Mouse (Mus musculus): Measurements from ENCODE around the gene Adgrv1. TPM values are rescaled to one million over a fixed set of nuclear protein-coding genes. Genes with fewer than 3 reads are reported as not detected.
"Not testable (repeated sequence)": the region's sequence is repeated elsewhere in the genome, so short reads cannot be mapped to it uniquely, and the experiment has no call there.

Gene Adgrv1
- polyA plus RNA-seq, 1 experiment from 2014 or later: 41.9 TPM

DNA sequence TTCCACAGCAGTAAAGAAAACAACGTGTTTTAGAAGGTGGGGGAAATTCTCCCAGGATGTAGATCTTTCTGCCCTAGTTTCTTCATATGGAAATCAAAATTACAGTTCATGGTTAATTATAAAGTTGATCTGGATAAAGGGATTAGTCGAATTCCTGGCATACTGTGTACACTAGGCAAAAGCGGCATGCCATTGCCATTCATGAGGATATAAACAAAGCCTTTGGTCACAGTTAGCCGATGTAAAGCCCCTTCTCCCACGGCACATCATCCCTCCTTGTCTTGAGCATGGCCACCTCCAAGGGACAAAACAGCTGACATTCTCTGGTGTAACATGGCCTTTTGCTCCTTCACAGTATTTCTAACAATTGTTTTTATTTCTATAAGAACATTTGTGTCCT is 2.4 kb downstream of the Adgrv1 start:
- Histone ChIP-seq H3K36me3 (ENCODE audit: control insufficient read depth, insufficient read depth, low read length) (no peaks in the 10 kb centered on the region), H3K4me3 (ENCODE audit: low read depth, low read length) (peak overlapping the region; percentile 66), H3K27me3 (ENCODE audit: control insufficient read depth, insufficient read depth, low read length) (no peaks in the 10 kb centered on the region), H3K4me1 (replicated peaks; ENCODE audit: control insufficient read depth, insufficient read depth, low read length) (peaks cover 16% of the 10 kb centered on the region), H3K27ac (ENCODE audit: low read depth, low read length) (peak overlapping the region; percentile 48; the same call in 1 of the 2 replicates), H3K9ac (ENCODE audit: low read length) (peak overlapping the region; percentile 20), H3K9me3 (ENCODE audit: control insufficient read depth, low read length) (no peaks in the 10 kb centered on the region), H3K4me2 (ENCODE audit: low read depth, low read length, severe bottlenecking) (peak overlapping the region; percentile 48)
- no peak for DNase-seq (ENCODE audit: low spot score)
- no peak for ATAC-seq (replicated peaks; ENCODE audit: low FRiP score)
- 12% methylated on average over 5 of the region's 5 CpGs for WGBS

DNA sequence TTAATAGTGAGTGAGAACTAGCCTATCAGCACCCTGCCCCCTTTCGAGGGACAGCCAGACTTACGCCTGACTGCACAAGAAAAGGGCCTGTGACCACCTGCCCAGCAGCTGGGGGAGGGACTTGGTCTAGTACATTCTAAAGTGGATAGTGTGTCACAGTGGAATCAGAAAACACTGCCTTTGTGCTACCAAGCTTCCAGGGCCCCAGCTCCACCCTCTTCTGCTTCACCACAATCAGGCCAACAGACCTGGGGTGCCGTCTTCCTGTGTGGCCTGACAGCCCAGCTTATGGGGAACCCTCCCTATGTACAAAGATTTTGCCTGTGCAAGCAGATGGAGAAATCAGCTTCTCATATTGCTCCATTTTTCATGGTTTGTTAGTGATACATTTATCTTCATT is 3.6 kb downstream of the Adgrv1 start:
- H3K4me2 ChIP-seq (ENCODE audit: low read depth, low read length, severe bottlenecking): no peak overlapping the region; the same call in 1 of the 2 replicates
- WGBS: 14% methylated on average over 3 of the region's 3 CpGs

DNA sequence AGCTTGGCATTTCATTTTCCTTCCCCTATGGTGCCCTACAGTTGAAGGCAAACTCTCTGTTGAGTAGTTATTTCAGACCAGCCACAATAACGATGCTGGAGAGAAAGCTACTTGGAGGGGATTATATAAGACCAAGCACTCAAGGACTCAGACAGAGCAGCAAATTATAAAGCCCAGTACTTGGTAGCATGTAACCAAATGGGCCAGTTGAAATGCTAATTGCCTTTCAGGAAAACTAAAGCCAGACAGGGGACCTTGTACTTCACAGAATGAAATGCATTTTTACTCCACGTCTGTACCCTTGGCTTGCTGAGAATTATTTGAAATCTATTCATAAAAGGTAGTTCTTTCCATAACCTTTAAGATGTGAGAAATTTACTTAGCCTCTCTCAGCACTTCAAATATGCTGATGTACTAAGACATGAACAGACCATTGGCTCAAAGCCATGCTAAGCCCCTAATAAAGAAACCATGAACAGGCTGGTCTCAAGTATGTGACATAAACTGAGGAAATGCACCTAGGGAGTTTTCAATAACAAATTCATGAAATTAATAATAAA is 4.2 kb downstream of the Adgrv1 start:
- WGBS: 11% methylated on average over 2 of the region's 2 CpGs
- Histone ChIP-seq H3K27ac (ENCODE audit: low read depth, low read length) (peak overlapping the region; percentile 43), H3K4me1 (replicated peaks; ENCODE audit: control insufficient read depth, insufficient read depth, low read length) (peaks cover 14% of the 10 kb centered on the region), H3K36me3 (ENCODE audit: control insufficient read depth, insufficient read depth, low read length) (no peaks in the 10 kb centered on the region), H3K9ac (ENCODE audit: low read length) (no peak overlapping the region), H3K9me3 (ENCODE audit: control insufficient read depth, low read length) (no peaks in the 10 kb centered on the region), H3K27me3 (ENCODE audit: control insufficient read depth, insufficient read depth, low read length) (no peaks in the 10 kb centered on the region), H3K4me2 (ENCODE audit: low read depth, low read length, severe bottlenecking) (peak overlapping the region; percentile 21; the same call in 1 of the 2 replicates), H3K4me3 (ENCODE audit: low read depth, low read length) (no peak overlapping the region)
- ATAC-seq (replicated peaks; ENCODE audit: low FRiP score) (peak; percentile 22), DNase-seq (ENCODE audit: low spot score) (no peak)

More for the DNA sequence above, 3.6 kb downstream of the Adgrv1 start:
- peak; percentile 75 for ATAC-seq (replicated peaks; ENCODE audit: low FRiP score)
- Histone ChIP-seq H3K9ac (ENCODE audit: low read length) (no peak overlapping the region), H3K4me3 (ENCODE audit: low read depth, low read length) (no peak overlapping the region), H3K36me3 (ENCODE audit: control insufficient read depth, insufficient read depth, low read length) (no peaks in the 10 kb centered on the region), H3K4me1 (replicated peaks; ENCODE audit: control insufficient read depth, insufficient read depth, low read length) (peaks cover 14% of the 10 kb centered on the region), H3K27me3 (ENCODE audit: control insufficient read depth, insufficient read depth, low read length) (no peaks in the 10 kb centered on the region), H3K27ac (ENCODE audit: low read depth, low read length) (peak overlapping the region; percentile 43), H3K9me3 (ENCODE audit: control insufficient read depth, low read length) (no peaks in the 10 kb centered on the region)
- DNase-seq (ENCODE audit: low spot score): peak; percentile 72

DNA sequence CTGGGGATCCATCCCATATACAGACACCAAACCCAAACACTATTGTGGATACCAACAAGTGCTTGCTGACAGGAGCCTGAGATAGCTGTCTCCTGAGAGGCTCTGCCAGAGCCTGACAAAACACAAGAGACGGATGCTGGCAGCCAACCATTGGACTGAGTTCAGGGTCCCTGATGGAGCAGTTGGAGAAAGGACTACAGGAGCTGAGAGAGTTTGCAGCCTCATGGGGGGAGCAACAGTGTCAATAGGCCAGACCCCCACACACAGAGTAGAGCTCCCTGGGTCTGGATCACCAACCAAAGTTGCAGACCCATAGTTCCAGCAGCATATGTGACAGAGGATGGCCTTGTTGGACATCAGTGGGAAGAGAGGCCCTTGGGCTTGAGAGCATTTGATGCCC is 5.1 kb downstream of the Adgrv1 start:
- not testable (repeated sequence) for DNase-seq (ENCODE audit: low spot score); H3K36me3 ChIP-seq (ENCODE audit: control insufficient read depth, insufficient read depth, low read length); H3K9me3 ChIP-seq (ENCODE audit: control insufficient read depth, low read length); H3K4me2 ChIP-seq (ENCODE audit: low read depth, low read length, severe bottlenecking); H3K4me3 ChIP-seq (ENCODE audit: low read depth, low read length); H3K27me3 ChIP-seq (ENCODE audit: control insufficient read depth, insufficient read depth, low read length); H3K9ac ChIP-seq (ENCODE audit: low read length); ATAC-seq (replicated peaks; ENCODE audit: low FRiP score)
- Histone ChIP-seq H3K27ac (ENCODE audit: low read depth, low read length) (peak overlapping the region; percentile 70), H3K4me1 (replicated peaks; ENCODE audit: control insufficient read depth, insufficient read depth, low read length) (peaks cover 14% of the 10 kb centered on the region)
- 61% methylated on average over 1 of the region's 1 CpGs for WGBS

DNA sequence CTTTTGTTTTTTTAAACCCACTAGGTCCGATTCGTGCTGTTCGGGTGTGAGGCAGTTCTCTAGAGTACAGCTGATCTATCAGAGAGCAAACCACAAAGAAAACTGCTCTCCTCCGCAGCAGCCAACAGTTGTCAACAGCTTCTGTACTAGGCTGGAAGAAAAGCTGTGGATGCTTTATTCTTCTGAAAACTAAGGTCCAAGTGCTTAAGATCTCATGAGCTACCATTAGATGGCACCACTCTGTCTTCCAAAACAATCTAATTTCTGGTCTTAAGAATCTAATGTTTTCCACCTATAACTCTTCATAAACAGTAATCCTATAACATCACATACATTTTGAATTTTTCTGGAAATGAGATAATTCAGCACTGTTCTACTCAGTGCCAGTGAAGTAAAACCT is 22.6 kb downstream of the Adgrv1 start:
- H3K4me2 ChIP-seq (ENCODE audit: low read depth, low read length, severe bottlenecking): no peak overlapping the region
- 92% methylated on average over 4 of the region's 4 CpGs for WGBS
- no peaks in the 10 kb centered on the region for H3K36me3 ChIP-seq (ENCODE audit: control insufficient read depth, insufficient read depth, low read length)
- DNase-seq (ENCODE audit: low spot score) (no peak), ATAC-seq (replicated peaks; ENCODE audit: low FRiP score) (no peak)
- H3K27me3 ChIP-seq (ENCODE audit: control insufficient read depth, insufficient read depth, low read length): no peaks in the 10 kb centered on the region
- no peak overlapping the region for H3K27ac ChIP-seq (ENCODE audit: low read depth, low read length)
- no peak overlapping the region for H3K9ac ChIP-seq (ENCODE audit: low read length)
- no peaks in the 10 kb centered on the region for H3K9me3 ChIP-seq (ENCODE audit: control insufficient read depth, low read length)
- no peak overlapping the region for H3K4me3 ChIP-seq (ENCODE audit: low read depth, low read length)
- H3K4me1 ChIP-seq (replicated peaks; ENCODE audit: control insufficient read depth, insufficient read depth, low read length): no peaks in the 10 kb centered on the region

DNA sequence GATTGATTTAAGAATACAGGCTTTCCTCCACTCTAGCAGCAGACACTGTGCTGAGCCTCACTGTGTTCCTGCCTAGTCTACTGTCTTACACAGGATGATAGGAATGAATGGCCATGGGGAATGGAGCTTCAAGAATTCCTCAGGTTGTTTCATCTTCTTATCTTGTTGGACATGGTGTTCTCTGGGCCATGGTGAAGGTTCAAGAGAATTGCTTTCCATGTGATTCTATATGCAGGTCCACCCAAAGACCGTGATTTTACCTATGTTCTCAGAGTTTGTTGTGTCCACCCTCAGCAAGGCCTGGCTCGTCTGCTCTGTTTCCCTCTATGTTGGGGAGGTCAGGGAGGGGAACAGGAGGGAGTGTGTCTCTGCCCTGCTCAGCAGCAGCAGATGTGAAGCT is 26.0 kb downstream of the Adgrv1 start:
- Histone ChIP-seq H3K9me3 (ENCODE audit: control insufficient read depth, low read length) (peaks cover 5% of the 10 kb centered on the region), H3K9ac (ENCODE audit: low read length) (no peak overlapping the region), H3K27ac (ENCODE audit: low read depth, low read length) (no peak overlapping the region), H3K4me2 (ENCODE audit: low read depth, low read length, severe bottlenecking) (no peak overlapping the region), H3K4me1 (replicated peaks; ENCODE audit: control insufficient read depth, insufficient read depth, low read length) (no peaks in the 10 kb centered on the region), H3K27me3 (ENCODE audit: control insufficient read depth, insufficient read depth, low read length) (no peaks in the 10 kb centered on the region), H3K36me3 (ENCODE audit: control insufficient read depth, insufficient read depth, low read length) (no peaks in the 10 kb centered on the region), H3K4me3 (ENCODE audit: low read depth, low read length) (no peak overlapping the region)
- ATAC-seq (replicated peaks; ENCODE audit: low FRiP score) (no peak), DNase-seq (ENCODE audit: low spot score) (no peak)
- WGBS: 94% methylated on average over 2 of the region's 2 CpGs

DNA sequence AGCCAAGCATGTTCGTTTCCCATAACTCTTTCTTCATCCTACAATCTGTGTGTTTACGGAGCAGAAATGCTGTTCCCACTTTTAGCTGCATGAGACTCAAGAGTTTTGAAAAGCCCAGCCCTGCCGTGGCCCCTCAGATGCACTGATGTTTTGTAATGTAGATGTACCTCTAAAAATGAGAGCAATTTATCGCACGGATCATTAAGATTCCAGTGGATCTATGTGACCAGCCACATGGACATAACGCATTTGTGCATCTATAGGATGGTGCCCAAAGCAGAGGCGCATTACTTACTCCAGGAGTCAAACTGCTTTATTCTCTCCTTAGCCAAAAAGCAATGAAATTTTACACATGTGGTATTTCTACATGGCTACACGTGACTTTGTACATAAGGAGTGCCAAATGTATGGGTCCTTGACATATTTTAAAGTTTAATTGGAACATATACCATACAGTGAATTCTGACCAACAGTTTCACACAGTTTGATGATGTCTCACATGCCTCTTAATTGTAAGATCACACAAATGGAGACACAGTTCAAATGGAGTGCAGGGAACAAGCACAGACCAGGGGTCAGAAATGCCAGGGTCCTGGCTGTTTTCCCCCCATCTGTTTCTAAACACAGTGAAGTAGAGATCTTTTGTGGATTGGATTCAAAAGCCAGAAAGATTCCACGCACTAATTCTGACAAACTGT is 35.9 kb downstream of the Adgrv1 start:
- DNase-seq (ENCODE audit: low spot score) (peak; percentile 66), ATAC-seq (replicated peaks; ENCODE audit: low FRiP score) (peak; percentile 81)
- H3K4me3 ChIP-seq (ENCODE audit: low read depth, low read length): no peak overlapping the region
- no peak overlapping the region for H3K9ac ChIP-seq (ENCODE audit: low read length)
- peak overlapping the region; percentile 79 for H3K27ac ChIP-seq (ENCODE audit: low read depth, low read length)
- H3K36me3 ChIP-seq (ENCODE audit: control insufficient read depth, insufficient read depth, low read length): peaks cover 3% of the 10 kb centered on the region; the same call in 1 of the 2 replicates
- H3K4me1 ChIP-seq (replicated peaks; ENCODE audit: control insufficient read depth, insufficient read depth, low read length): peaks cover 6% of the 10 kb centered on the region
- peak overlapping the region; percentile 5; the same call in 1 of the 2 replicates for H3K4me2 ChIP-seq (ENCODE audit: low read depth, low read length, severe bottlenecking)
- WGBS: 24% methylated on average over 9 of the region's 9 CpGs
- H3K9me3 ChIP-seq (ENCODE audit: control insufficient read depth, low read length): no peaks in the 10 kb centered on the region
- H3K27me3 ChIP-seq (ENCODE audit: control insufficient read depth, insufficient read depth, low read length): no peaks in the 10 kb centered on the region

DNA sequence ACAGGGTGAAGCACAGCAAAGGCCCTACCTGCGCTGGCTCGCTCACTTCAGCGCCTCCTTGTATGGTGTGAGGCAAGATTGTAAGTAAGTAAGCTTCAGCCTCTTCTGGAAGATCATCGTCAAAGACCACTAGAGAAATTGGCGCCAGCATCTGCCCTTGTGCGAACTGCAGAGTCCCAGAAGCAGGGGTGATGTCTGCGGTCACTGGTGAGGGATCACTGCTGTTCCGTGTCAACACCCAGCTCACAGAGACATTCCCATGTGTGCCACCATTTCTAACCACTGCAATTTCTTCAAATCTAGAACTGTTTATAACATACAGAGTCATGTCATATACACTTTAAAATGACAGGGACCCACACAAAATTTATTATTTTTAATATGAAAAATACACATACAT is 54.3 kb downstream of the Adgrv1 start:
- Histone ChIP-seq H3K9me3 (ENCODE audit: control insufficient read depth, low read length) (no peaks in the 10 kb centered on the region), H3K4me1 (replicated peaks; ENCODE audit: control insufficient read depth, insufficient read depth, low read length) (no peaks in the 10 kb centered on the region), H3K4me3 (ENCODE audit: low read depth, low read length) (no peak overlapping the region), H3K9ac (ENCODE audit: low read length) (no peak overlapping the region), H3K4me2 (ENCODE audit: low read depth, low read length, severe bottlenecking) (no peak overlapping the region), H3K27ac (ENCODE audit: low read depth, low read length) (no peak overlapping the region), H3K27me3 (ENCODE audit: control insufficient read depth, insufficient read depth, low read length) (no peaks in the 10 kb centered on the region), H3K36me3 (ENCODE audit: control insufficient read depth, insufficient read depth, low read length) (peaks cover 2% of the 10 kb centered on the region; the same call in 1 of the 2 replicates)
- ATAC-seq (replicated peaks; ENCODE audit: low FRiP score) (no peak), DNase-seq (ENCODE audit: low spot score) (no peak)
- WGBS: 97% methylated on average over 8 of the region's 8 CpGs
